Mouse (Mus musculus) Muller cell, postnatal 12 days (primary cell): ENCODE results near the gene Slit3.

Experiments
- DNase-seq: peaks from one replicate; pipeline ENCODE4 v3.0.0-alpha.2; 2015; ENCODE audit errors: inconsistent ontology term

Gene Slit3

DNA sequence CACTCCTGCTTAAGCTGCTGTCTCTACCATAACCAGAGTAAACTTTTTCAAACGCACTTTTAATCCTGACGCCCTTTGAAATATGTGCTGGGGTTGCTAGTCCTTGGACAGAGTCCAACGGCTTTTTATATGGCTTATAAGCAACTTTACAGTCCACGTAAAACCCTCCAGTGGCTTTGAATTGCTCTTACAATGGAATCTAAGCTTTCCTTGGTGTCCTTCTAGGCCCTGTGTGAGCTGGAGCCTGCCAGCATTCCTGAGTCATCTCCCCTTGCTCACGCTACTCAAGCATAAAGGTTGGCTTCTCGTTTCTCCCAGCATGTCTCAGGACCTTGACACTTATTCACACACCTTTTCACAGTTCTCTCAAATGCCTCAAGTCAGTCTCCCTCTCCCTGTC is 634.5 kb downstream of the Slit3 start:
- DNase-seq, result peak; percentile 16

DNA sequence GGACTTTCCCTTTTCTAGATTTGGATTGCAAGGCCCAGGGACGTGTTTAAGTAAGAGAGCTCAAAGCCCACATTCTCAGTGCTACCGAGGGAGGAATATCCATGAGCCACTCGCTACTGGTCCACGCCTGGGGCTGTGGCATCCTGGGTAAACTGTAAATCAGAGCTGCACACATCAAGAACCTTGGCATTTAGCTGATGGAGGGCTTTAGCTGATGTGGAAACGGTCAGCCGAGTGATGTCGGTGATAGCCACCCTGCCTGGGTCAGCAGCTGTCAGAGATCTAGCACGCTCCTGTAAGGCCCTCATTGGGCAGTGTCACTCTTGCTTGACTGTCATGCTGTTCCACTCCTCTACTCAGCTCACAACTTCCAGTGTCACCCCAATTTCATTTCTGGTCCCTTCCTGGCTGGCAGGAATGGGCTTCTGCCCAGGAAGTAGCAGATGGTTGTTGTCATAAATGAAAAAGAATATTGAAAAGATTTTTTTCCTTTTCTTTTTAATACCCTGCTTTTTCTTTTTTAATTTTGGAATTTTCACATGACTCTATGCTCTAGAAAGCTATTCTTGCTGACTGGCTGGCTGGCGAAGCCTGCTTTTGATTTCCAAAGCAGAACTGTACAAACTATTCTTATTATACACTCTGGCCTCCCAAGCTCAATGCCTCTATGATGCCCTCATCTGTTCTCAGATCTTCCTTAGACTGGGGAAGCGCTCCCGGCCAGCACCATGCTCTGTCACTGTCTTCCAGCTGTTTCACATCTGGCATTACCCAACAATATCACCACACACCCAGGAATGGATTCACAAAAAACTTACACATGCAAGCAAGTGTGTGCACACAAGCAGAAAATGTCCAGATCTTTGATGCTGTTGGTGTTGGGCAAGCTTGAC is 635.6 kb downstream of the Slit3 start:
- no peak for DNase-seq
